12 mouse cellular contexts compared by ENCODE assay signal in genomic region chr5:113985737-113986136, GRCm38 (mm10). TPM values are rescaled to one million over a fixed set of nuclear protein-coding genes. Genes with fewer than 3 reads are reported as not detected.
A peak's percentile ranks its signal among the peaks of the same experiment; 100 is the strongest.
DNase-seq lines count a peak whose midpoint lies in the region; ATAC-seq and TF ChIP-seq lines count a peak whose summit lies in the region.
"Had no signal": no experiment of that assay in that cellular context is flagged by ENCODE, and none has a peak within 500 bp of the region (broad histone marks: within the 10 kb centered on the region; RNA-seq: fewer than 3 reads in every experiment).

No protein-coding gene starts in this region.

- TF ChIP-seq EP300 in MEL (IDR thresholded peaks at IDR 0.05; ENCODE audit: low read depth in 1 of 2, low read length in 2 of 2), result no peak

- H3K4me3 ChIP-seq in kidney, embryonic 14.5 days (ENCODE audit: low read length), result no peak overlapping the region
- no peak overlapping the region for H3K4me3 ChIP-seq in MEL (ENCODE audit: control insufficient read depth in 1 of 2, insufficient read depth in 1 of 2, low read depth in 2 of 2, low read length in 2 of 2)
- no peak overlapping the region for H3K4me3 ChIP-seq in embryonic facial prominence, embryonic 10.5 days
- H3K4me3 ChIP-seq in liver, embryonic 13.5 days (replicated peaks), result peak overlapping the region; percentile 35

- H3K27ac ChIP-seq in kidney, embryonic 14.5 days (ENCODE audit: low read depth, low read length), result peak overlapping the region; percentile 57; the same call in 1 of the 2 replicates
- H3K27ac ChIP-seq in MEL (ENCODE audit: control insufficient read depth, low read depth, low read length), result no peak overlapping the region
- H3K27ac ChIP-seq in embryonic facial prominence, embryonic 10.5 days (replicated peaks), result peak overlapping the region; percentile 57
- H3K27ac ChIP-seq in liver, embryonic 13.5 days, result peak overlapping the region; percentile 98

- no peak overlapping the region for H3K9ac ChIP-seq in kidney, embryonic 14.5 days (ENCODE audit: low read depth, low read length)
- H3K9ac ChIP-seq in MEL (ENCODE audit: control insufficient read depth, low read depth, low read length, poor library complexity, severe bottlenecking), result no peak overlapping the region
- peak overlapping the region; percentile 83 for H3K9ac ChIP-seq in liver, embryonic 13.5 days

- no peak for TF ChIP-seq POLR2A in MEL (IDR thresholded peaks at IDR 0.05; ENCODE audit: control insufficient read depth in 1 of 2, insufficient read depth in 1 of 2, low read depth in 1 of 2, low read length in 2 of 2, poor library complexity in 1 of 2)

- H3K27me3 ChIP-seq in kidney, embryonic 14.5 days (ENCODE audit: control insufficient read depth, insufficient read depth, low read length), result no peaks in the 10 kb centered on the region
- no peaks in the 10 kb centered on the region for H3K27me3 ChIP-seq in MEL (ENCODE audit: control insufficient read depth in 1 of 2, insufficient read depth in 2 of 2, low read length in 2 of 2)
- H3K27me3 ChIP-seq in embryonic facial prominence, embryonic 10.5 days (replicated peaks; ENCODE audit: low read depth, poor library complexity, severe bottlenecking), result no peaks in the 10 kb centered on the region
- no peaks in the 10 kb centered on the region for H3K27me3 ChIP-seq in liver, embryonic 13.5 days
- H3K27me3 ChIP-seq: Patski had no signal

- no peaks in the 10 kb centered on the region for H3K79me2 ChIP-seq in MEL (ENCODE audit: control insufficient read depth, insufficient read depth, low read length, poor library complexity)

- WGBS in kidney, embryonic 14.5 days, result 41% methylated on average over 2 of the region's 2 CpGs
- WGBS in embryonic facial prominence, embryonic 10.5 days, result 56% methylated on average over 2 of the region's 2 CpGs
- WGBS in liver, embryonic 13.5 days (ENCODE audit: insufficient replicate concordance), result 73% methylated on average over 2 of the region's 2 CpGs

- DNase-seq in kidney, adult 9 months, result no peak
- DNase-seq in MEL (ENCODE audit: low read depth, low spot score), result peak; percentile 31
- no peak for DNase-seq in embryonic facial prominence, embryonic 10.5 days (ENCODE audit: low spot score)
- no peak for DNase-seq in liver, embryonic 13.5 days
- DNase-seq in gastrocnemius, adult 8-10 months (ENCODE audit: low spot score in 2 of 2), result no peak
- no peak for DNase-seq in ovary, postnatal 14 days (ENCODE audit: low spot score)
- no peak for DNase-seq in B cell, adult 2 months
- DNase-seq: spleen, adult 18-20 months had no signal

- no peak overlapping the region for H3K4me2 ChIP-seq in kidney, embryonic 14.5 days (replicated peaks; ENCODE audit: low read depth, low read length)
- peak overlapping the region; percentile 83 for H3K4me2 ChIP-seq in liver, embryonic 13.5 days

- no peak for ATAC-seq in kidney, embryonic 14.5 days (ENCODE audit: low FRiP score, low TSS enrichment)
- no peak for ATAC-seq in liver, embryonic 13.5 days (ENCODE audit: low read depth)
- ATAC-seq: Patski had no signal

- H3K36me3 ChIP-seq in kidney, embryonic 14.5 days (ENCODE audit: control insufficient read depth, insufficient read depth, low read length), result peaks cover 23% of the 10 kb centered on the region; the same call in 1 of the 2 replicates
- peaks cover 0 to 4% of the 10 kb centered on the region in 2 experiments; a peak in 2 of 4 replicates for H3K36me3 ChIP-seq in MEL (ENCODE audit: control insufficient read depth in 1 of 2, insufficient read depth in 2 of 2, low read length in 2 of 2)
- H3K36me3 ChIP-seq in embryonic facial prominence, embryonic 10.5 days (replicated peaks), result peaks cover 60% of the 10 kb centered on the region
- H3K36me3 ChIP-seq in liver, embryonic 13.5 days, result peaks cover 22% of the 10 kb centered on the region

- no peaks in the 10 kb centered on the region for H3K9me3 ChIP-seq in kidney, embryonic 14.5 days (ENCODE audit: control insufficient read depth, low read length)
- H3K9me3 ChIP-seq in MEL (replicated peaks; ENCODE audit: insufficient read depth, low read length), result no peaks in the 10 kb centered on the region
- H3K9me3 ChIP-seq in embryonic facial prominence, embryonic 10.5 days, result no peaks in the 10 kb centered on the region
- no peaks in the 10 kb centered on the region for H3K9me3 ChIP-seq in liver, embryonic 13.5 days (replicated peaks)

- no peak for TF ChIP-seq RAD21 in MEL (IDR thresholded peaks at IDR 0.05; ENCODE audit: low read depth, low read length)

- no peak for TF ChIP-seq CTCF in MEL (IDR thresholded peaks at IDR 0.05 in 2 of 3, conservative IDR thresholded peaks at IDR 0.05 in 1 of 3; ENCODE audit: control insufficient read depth in 1 of 3, insufficient read depth in 1 of 3, low read depth in 2 of 3, low read length in 3 of 3, poor library complexity in 1 of 3, severe bottlenecking in 1 of 3)

- H3K4me1 ChIP-seq in kidney, embryonic 14.5 days (ENCODE audit: control insufficient read depth, insufficient read depth, low read length), result peaks cover 29% of the 10 kb centered on the region
- peaks cover 10 to 21% of the 10 kb centered on the region in 2 experiments for H3K4me1 ChIP-seq in MEL (ENCODE audit: control insufficient read depth in 1 of 2, insufficient read depth in 2 of 2, low read length in 2 of 2)
- H3K4me1 ChIP-seq in embryonic facial prominence, embryonic 10.5 days, result peaks cover 51% of the 10 kb centered on the region
- peaks cover 98% of the 10 kb centered on the region for H3K4me1 ChIP-seq in liver, embryonic 13.5 days (replicated peaks)

TF ChIP-seq in MEL, 35 proteins besides CTCF, POLR2A, EP300 and RAD21:
- no peak for TF ChIP-seq ZC3H11A (IDR thresholded peaks at IDR 0.05; ENCODE audit: low read depth, low read length)
- TF ChIP-seq KAT2A (conservative IDR thresholded peaks at IDR 0.05; ENCODE audit: low read depth, low read length), result no peak
- no peak for TF ChIP-seq ETS1 (IDR thresholded peaks at IDR 0.05; ENCODE audit: low read depth, low read length)
- no peak for TF ChIP-seq TAL1 (IDR thresholded peaks at IDR 0.05; ENCODE audit: low read length)
- TF ChIP-seq GATA1 (IDR thresholded peaks at IDR 0.05; ENCODE audit: low read depth, low read length), result no peak
- 0 out of 2 replicates have a peak, but pooled peaks have one; percentile 22 for TF ChIP-seq ELF1 (IDR thresholded peaks at IDR 0.05; ENCODE audit: low read depth, low read length)
- no peak for TF ChIP-seq HCFC1 (IDR thresholded peaks at IDR 0.05; ENCODE audit: low read depth, low read length)

RNA-seq across cellular contexts. Expression of gene Ssh1, which starts 8.0 kb away (rescaled TPM):
- 18.5 and 28.2 TPM in 2 replicates for polyA plus RNA-seq in kidney, embryonic 14.5 days (2014; fragmentation: Nextera tagmentation; extraction: Ambion mirVana)
- 2.3 and 4.0 TPM in 2 replicates for total RNA-seq in MEL (2012; rRNA removed)
- 1 to 10 TPM in 1 of 2 experiments, not detected in 1; 6.8 TPM for polyA plus RNA-seq in MEL (2012; ENCODE audit: insufficient read depth in 1 of 2, insufficient read length in 2 of 2, low read depth in 1 of 2, low replicate concordance in 2 of 2, missing spikeins in 1 of 2)
- 15.6 and 17.9 TPM in 2 replicates for polyA plus RNA-seq in embryonic facial prominence, embryonic 10.5 days (2016; fragmentation: Nextera tagmentation; extraction: Ambion mirVana)
- polyA plus RNA-seq in liver, embryonic 13.5 days (2015; fragmentation: Nextera tagmentation; extraction: Ambion mirVana), result 5.4 and 6.0 TPM in 2 replicates
- 1 to 10 TPM; 6.3 to 9.8 (median 6.9) TPM for total RNA-seq in gastrocnemius, adult 8-10 months (2022)

RNA-seq across cellular contexts. Expression of gene Dao, which starts 17.8 kb away (rescaled TPM):
- 6.0 and 7.7 TPM in 2 replicates for polyA plus RNA-seq in kidney, embryonic 14.5 days (2014; fragmentation: Nextera tagmentation; extraction: Ambion mirVana)
- not detected in 2 replicates for total RNA-seq in MEL (2012; rRNA removed)
- under 1 TPM in 1 of 2 experiments, not detected in 1; 0.04 TPM for polyA plus RNA-seq in MEL (2012; ENCODE audit: insufficient read depth in 1 of 2, insufficient read length in 2 of 2, low read depth in 1 of 2, low replicate concordance in 2 of 2, missing spikeins in 1 of 2)
- polyA plus RNA-seq in embryonic facial prominence, embryonic 10.5 days (2016; fragmentation: Nextera tagmentation; extraction: Ambion mirVana), result not detected in 2 replicates
- polyA plus RNA-seq in liver, embryonic 13.5 days (2015; fragmentation: Nextera tagmentation; extraction: Ambion mirVana), result not detected in 2 replicates
- total RNA-seq in gastrocnemius, adult 8-10 months (2022), result not detected
- total RNA-seq: layer of hippocampus, postnatal 14 days had no signal
- polyA plus RNA-seq: neural tube, embryonic 11.5 days had no signal
